Mouse (Mus musculus): ENCODE measurements at regions not wholly inside any gene's neighbourhood (a gene's known extent, or its start where the extent isn't known, plus 50 kb on each side); places are given as distances from the start of the nearest gene placed in this dataset.

DNA sequence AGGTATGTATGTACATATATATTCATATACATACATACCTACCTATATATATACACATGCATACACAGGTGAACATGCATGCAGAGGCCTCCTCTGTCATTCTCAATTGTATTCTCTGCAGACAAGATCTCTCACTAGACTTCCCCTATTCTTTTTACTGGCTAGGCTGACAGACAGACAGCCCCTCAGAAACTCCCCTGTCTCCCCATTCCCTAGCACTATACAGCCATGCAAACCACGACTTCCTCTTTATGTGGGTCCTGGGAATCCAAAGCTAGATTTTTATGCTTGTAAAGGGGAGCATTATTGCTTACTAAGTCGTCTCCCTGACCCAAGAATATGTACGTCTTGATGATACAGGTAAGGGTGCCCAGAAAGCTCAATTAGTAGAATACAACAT lies 86.9 kb downstream of the Fam124b start:
- ATAC-seq (replicated peaks; ENCODE audit: low read depth, poor library complexity, severe bottlenecking), result peak; percentile 74

- ATAC-seq (replicated peaks; ENCODE audit: low read depth, poor library complexity, severe bottlenecking), result no peak
These were observed 94.3 kb downstream of the Fam124b start for GRCm38 (mm10) chr1:80123966-80124365.

DNA sequence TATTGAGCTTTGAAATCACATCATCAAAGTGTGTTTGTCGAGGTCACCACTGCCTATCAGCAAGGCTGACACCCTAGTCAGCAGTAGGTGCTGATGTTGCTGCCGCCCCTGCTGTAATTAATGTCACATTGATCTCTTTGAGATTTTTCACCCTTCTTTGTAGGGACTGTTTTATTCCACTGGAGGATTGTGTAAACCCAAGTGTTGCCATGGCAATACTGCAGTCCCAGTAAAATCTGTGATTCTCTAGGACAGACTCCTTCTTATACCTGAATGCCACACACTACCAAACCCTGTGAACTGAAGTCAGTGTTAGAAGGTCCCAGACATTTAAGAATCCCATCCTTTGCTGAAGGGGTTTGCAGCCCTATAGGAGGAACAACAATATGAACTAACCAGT lies 102.4 kb downstream of the Fam124b start:
- ATAC-seq (replicated peaks; ENCODE audit: low read depth, poor library complexity, severe bottlenecking), result no peak

DNA sequence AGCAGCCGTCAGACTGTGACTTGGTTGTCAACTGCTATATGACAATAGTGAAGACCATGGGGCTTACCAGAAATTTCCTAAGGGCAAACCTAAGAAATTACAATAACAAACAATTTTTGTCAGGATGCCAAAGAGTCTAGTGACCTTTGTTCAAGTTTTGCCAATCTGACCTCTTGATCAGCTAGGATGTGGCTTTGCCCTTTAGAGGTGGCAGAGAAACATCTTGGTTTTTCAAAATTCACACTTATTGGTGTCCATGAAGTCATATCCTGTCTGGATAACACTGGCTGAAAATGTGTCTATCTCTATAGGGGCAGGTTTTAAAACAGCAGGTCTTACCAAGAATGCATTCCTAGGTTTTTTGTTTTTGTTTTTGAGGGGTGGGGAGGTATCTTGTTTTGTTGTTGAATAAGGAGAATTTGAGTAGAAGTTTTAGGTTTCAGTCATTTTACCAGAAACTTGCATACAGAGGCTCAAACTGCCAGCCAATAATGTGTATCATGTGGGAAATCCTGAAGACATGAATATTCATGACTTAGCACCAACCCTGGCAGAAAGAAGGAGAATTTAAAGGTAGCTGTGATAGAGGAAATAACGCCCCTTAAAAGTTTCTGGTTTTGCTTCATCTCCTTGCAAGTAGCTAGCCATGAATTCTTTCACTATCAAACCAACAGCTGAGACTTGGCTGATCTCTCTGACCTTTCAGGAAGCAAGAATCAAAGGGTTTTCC lies 110.4 kb downstream of the Fam124b start:
- no peak for ATAC-seq (replicated peaks; ENCODE audit: low read depth, poor library complexity, severe bottlenecking)

- peak; percentile 87 for ATAC-seq (replicated peaks; ENCODE audit: low read depth, poor library complexity, severe bottlenecking)
These were observed 112.0 kb downstream of the Fam124b start for GRCm38 (mm10) chr1:80106269-80106668.

DNA sequence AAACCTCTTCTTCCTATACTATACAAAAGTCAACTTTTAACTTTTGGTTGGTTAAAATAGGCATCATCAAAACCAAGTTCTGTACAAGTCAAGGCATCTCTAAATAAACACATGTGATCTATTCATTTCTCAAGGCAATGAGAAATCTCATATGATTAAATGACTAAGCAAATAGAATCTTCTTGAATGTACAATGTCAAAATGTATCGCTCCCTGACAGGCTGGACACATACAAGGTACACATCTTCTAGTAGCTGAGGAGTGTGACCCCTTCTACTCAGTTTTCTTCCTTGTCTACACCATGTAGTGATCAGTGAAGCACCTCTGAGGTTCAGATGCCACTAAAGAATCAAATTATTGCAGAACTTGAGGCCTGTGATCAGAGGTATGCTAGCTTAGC lies 120.0 kb downstream of the Fam124b start:
- no peak for ATAC-seq (replicated peaks; ENCODE audit: low read depth, poor library complexity, severe bottlenecking)

DNA sequence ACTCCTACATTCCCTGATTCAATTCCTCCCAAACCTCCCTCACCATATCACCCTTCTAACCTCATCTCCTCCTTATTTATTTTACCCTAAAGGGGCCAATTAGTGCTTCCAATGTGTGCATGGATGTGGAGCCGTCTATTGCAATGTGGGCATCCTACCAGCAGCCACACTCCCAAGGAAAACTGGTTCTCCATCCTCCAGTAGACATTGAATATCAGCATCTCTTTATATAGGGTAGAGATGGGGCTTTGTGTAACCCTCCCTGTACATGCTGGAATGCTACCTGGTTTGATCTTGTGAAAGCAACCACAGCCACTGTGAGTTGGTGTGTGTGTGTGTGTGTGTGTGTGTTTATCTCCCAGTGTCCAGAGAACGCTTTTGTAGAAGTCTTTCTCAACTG lies 126.5 kb downstream of the Fam124b start:
- ATAC-seq (replicated peaks; ENCODE audit: low read depth, poor library complexity, severe bottlenecking), result no peak

- peak; percentile 99 for ATAC-seq (replicated peaks; ENCODE audit: low read depth, poor library complexity, severe bottlenecking)
These were observed 126.9 kb downstream of the Fam124b start for GRCm38 (mm10) chr1:80091350-80091749.

DNA sequence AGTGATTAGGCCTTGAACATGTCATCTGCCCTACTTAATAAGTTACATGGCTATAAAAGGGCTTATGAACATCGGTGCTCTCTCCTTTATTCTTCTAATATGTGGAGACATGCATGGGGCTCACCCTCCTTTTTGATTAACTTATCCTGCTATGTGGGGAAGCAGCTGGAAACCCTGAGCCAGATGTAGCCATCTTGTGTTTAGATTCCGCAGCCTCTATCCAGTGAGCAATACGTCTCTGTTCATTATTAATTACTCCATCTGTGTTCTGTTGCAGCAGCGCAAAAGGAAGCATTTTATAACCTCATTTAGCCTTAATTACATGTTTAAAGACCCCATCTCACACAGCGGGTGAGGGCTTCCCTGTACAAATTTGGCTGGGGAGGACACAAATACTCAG lies 129.6 kb downstream of the Fam124b start:
- ATAC-seq (replicated peaks; ENCODE audit: low read depth, poor library complexity, severe bottlenecking), result no peak

DNA sequence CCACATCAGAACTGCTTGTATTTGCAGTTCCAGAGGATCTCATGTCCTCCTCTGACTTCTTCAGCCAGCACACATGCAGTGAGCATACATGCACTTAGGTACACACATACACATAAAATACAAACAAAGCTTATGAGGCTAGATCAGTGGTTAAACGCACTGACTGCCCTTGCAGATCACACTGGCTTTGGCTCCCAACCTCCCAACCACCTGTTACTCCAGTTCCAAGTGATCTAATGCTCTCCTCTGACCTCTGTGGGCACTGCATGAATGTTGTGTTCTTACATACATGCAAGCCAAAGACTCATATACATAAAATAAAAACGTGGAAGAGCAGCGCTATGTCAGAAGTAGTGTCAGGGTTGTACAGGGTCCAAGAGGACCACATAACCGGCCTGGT lies 141.9 kb downstream of the Fam124b start:
- no peak for ATAC-seq (replicated peaks; ENCODE audit: low read depth, poor library complexity, severe bottlenecking)

GRCm38 (mm10) chr1:80074376-80074775 lies 143.9 kb downstream of the Fam124b start:
- no peak for ATAC-seq (replicated peaks; ENCODE audit: low read depth, poor library complexity, severe bottlenecking)

- ATAC-seq (replicated peaks; ENCODE audit: low read depth, poor library complexity, severe bottlenecking), result no peak
These were observed 144.3 kb downstream of the Fam124b start for GRCm38 (mm10) chr1:80073950-80074349.

DNA sequence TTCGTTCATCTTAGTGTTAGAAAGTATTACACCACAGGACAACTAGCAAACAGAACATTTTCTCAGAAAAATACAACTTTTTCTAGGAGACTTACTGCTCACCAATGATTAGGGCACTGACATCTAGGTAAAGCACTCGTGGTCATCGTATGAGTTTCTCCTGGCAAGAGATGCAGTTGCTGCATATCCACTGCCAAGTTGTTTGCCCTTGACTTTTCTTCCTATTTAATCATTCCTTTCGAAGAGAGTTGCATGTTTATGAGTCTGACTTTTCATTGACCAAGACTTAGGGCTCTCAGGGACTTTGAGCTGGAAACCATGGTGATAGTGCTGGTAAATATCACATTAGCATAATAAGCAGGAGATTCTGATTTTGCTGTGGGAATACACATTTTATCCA lies 149.1 kb downstream of the Fam124b start:
- ATAC-seq (replicated peaks; ENCODE audit: low read depth, poor library complexity, severe bottlenecking), result no peak

GRCm38 (mm10) chr1:80062121-80062520 lies 156.2 kb downstream of the Fam124b start:
- ATAC-seq (replicated peaks; ENCODE audit: low read depth, poor library complexity, severe bottlenecking), result no peak

GRCm38 (mm10) chr1:80061632-80062031 lies 156.6 kb downstream of the Fam124b start:
- no peak for ATAC-seq (replicated peaks; ENCODE audit: low read depth, poor library complexity, severe bottlenecking)

DNA sequence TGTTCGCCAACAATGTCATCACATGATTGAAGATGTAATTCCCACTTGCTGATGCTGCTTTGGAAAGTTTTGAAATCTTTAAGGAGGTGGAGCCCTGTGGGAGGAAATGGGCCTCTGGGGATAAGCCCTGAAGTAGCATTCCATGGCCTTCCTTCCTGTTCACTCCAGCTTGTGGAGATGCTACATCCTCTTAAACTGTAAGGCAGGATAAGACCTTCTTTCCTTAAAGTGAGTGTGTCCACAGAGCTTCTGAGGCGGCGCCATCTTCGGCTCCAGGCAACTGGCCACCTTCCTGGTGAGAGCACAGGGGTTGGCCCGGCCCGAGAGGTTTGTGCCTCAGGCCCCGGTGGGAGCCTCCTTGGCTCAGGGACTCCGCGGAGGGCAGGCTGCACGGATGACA lies 173.1 kb downstream of the Fam124b start:
- no peak for ATAC-seq (replicated peaks; ENCODE audit: low read depth, poor library complexity, severe bottlenecking)

GRCm38 (mm10) chr1:80040409-80040808 lies 177.9 kb downstream of the Fam124b start:
- ATAC-seq (replicated peaks; ENCODE audit: low read depth, poor library complexity, severe bottlenecking), result no peak

DNA sequence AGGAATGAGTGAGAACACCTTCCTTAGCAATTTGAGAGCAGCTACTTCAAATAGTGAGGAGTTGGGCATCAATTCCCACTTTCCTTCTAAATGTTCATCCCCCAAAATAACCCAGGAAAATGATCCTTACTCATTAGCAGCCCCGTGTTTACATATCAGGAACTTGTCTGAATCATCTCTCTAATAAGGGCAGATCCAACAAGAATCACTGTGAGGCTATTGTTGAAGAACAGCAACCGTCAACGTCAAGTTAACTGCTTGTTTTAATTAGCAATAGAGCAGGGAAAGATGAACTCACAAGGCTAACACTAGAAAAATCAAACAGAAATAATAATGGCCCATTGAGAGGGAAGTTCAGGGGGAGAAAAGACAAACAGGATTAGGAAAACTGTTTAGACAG lies 178.4 kb downstream of the Fam124b start:
- ATAC-seq (replicated peaks; ENCODE audit: low read depth, poor library complexity, severe bottlenecking), result no peak

DNA sequence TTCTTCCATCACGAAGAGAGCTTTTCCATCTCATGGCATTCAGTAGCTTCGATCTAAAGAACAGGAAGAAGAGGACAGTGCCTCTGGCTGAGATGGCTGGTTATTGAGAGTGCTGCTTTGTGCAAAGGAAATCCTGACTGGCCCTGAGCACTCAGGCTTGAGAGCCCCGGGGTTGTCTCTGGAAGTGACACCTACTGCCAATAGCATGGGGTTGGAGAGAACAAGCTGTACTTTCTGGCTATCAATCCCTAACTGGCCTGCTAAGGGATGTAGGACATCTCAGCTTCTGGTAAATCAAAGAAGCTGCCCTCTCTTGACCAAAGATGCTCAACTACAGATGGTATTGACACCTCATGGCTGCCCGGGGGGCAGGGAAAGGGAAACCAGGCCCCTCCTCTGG lies 178.2 kb upstream of the Serpine2 start:
- ATAC-seq (replicated peaks; ENCODE audit: low read depth, poor library complexity, severe bottlenecking), result no peak

GRCm38 (mm10) chr1:80038059-80038458 lies 177.1 kb upstream of the Serpine2 start:
- ATAC-seq (replicated peaks; ENCODE audit: low read depth, poor library complexity, severe bottlenecking), result no peak

- ATAC-seq (replicated peaks; ENCODE audit: low read depth, poor library complexity, severe bottlenecking), result no peak
These were observed 175.5 kb upstream of the Serpine2 start for GRCm38 (mm10) chr1:80036436-80036835.

GRCm38 (mm10) chr1:80033522-80033921 lies 172.5 kb upstream of the Serpine2 start:
- no peak for ATAC-seq (replicated peaks; ENCODE audit: low read depth, poor library complexity, severe bottlenecking)

Data from common myeloid progenitor, adult 5-6 weeks (primary cell).